Mouse (Mus musculus): ENCODE data around the gene Gopc. TPM values are rescaled to one million over a fixed set of nuclear protein-coding genes. Genes with fewer than 3 reads are reported as not detected.
A peak's percentile ranks its signal among the peaks of the same experiment; 100 is the strongest.

Gene Gopc
- 24.3 and 26.4 TPM in 2 replicates for polyA plus RNA-seq (2016; fragmentation: Nextera tagmentation; extraction: Ambion mirVana)

- Histone ChIP-seq H3K27ac (peak within 1 kb of the TSS; percentile 95), H3K4me3 (replicated peaks) (peak within 1 kb of the TSS; percentile 89), H3K27me3 (no peaks in the 10 kb centered on the region), H3K4me2 (peak within 1 kb of the TSS; percentile 89), H3K9me3 (no peaks in the 10 kb centered on the region), H3K9ac (replicated peaks) (peak within 1 kb of the TSS; percentile 92), H3K4me1 (replicated peaks) (peaks cover 17% of the 10 kb centered on the region), H3K36me3 (no peaks in the 10 kb centered on the region; the same call in 1 of the 2 replicates)
- WGBS: under 1% methylated on average over 69 of the region's 71 CpGs
- ATAC-seq (ENCODE audit: insufficient number of reproducible peaks, insufficient read depth, low FRiP score, low TSS enrichment, low read depth): peak; percentile 96
Observed at GRCm38 (mm10) chr10:52381845-52382591, at the start of gene Gopc. Gene Gopc (minus strand): TSS chr10:52382124.

- H3K27me3 ChIP-seq: no peaks in the 10 kb centered on the region
- no peak for ATAC-seq (ENCODE audit: insufficient number of reproducible peaks, insufficient read depth, low FRiP score, low TSS enrichment, low read depth)
- H3K9me3 ChIP-seq: no peaks in the 10 kb centered on the region
- H3K4me3 ChIP-seq (replicated peaks): no peak overlapping the region
- WGBS: 87% methylated on average over 1 of the region's 1 CpGs
- peaks cover 59% of the 10 kb centered on the region for H3K36me3 ChIP-seq
- no peak overlapping the region for H3K9ac ChIP-seq (replicated peaks)
- H3K4me2 ChIP-seq: no peak overlapping the region
- peaks cover 4% of the 10 kb centered on the region; the same call in 1 of the 2 replicates for H3K4me1 ChIP-seq (replicated peaks)
- H3K27ac ChIP-seq: no peak overlapping the region
Observed at GRCm38 (mm10) chr10:52430953-52431352, 49.0 kb upstream of the Gopc start.

GRCm38 (mm10) chr10:52427634-52428415 is 45.9 kb upstream of the Gopc start:
- no peak for ATAC-seq (ENCODE audit: insufficient number of reproducible peaks, insufficient read depth, low FRiP score, low TSS enrichment, low read depth)
- Histone ChIP-seq H3K27me3 (no peaks in the 10 kb centered on the region), H3K9me3 (no peaks in the 10 kb centered on the region), H3K9ac (replicated peaks) (no peak overlapping the region), H3K4me1 (replicated peaks) (peaks cover 4% of the 10 kb centered on the region; the same call in 1 of the 2 replicates), H3K4me3 (replicated peaks) (no peak overlapping the region), H3K27ac (no peak overlapping the region), H3K4me2 (no peak overlapping the region), H3K36me3 (peaks cover 30% of the 10 kb centered on the region)
- 43% methylated on average over 2 of the region's 2 CpGs for WGBS

- ATAC-seq (ENCODE audit: insufficient number of reproducible peaks, insufficient read depth, low FRiP score, low TSS enrichment, low read depth): no peak
- Histone ChIP-seq H3K27ac (no peak overlapping the region), H3K9ac (replicated peaks) (no peak overlapping the region), H3K4me3 (replicated peaks) (no peak overlapping the region), H3K4me2 (no peak overlapping the region), H3K4me1 (replicated peaks) (peaks cover 4% of the 10 kb centered on the region; the same call in 1 of the 2 replicates), H3K27me3 (no peaks in the 10 kb centered on the region), H3K36me3 (peaks cover 16% of the 10 kb centered on the region), H3K9me3 (no peaks in the 10 kb centered on the region)
- 87% methylated on average over 7 of the region's 7 CpGs for WGBS
Observed at GRCm38 (mm10) chr10:52426314-52426980, 44.5 kb upstream of the Gopc start.

GRCm38 (mm10) chr10:52423097-52423496 is 41.2 kb upstream of the Gopc start:
- H3K9ac ChIP-seq (replicated peaks): no peak overlapping the region
- no peak overlapping the region for H3K4me2 ChIP-seq
- no peaks in the 10 kb centered on the region for H3K9me3 ChIP-seq
- no peak overlapping the region for H3K4me3 ChIP-seq (replicated peaks)
- H3K27me3 ChIP-seq: no peaks in the 10 kb centered on the region
- peaks cover 15% of the 10 kb centered on the region for H3K4me1 ChIP-seq (replicated peaks)
- no peak for ATAC-seq (ENCODE audit: insufficient number of reproducible peaks, insufficient read depth, low FRiP score, low TSS enrichment, low read depth)
- no peak overlapping the region for H3K27ac ChIP-seq
- WGBS: 81% methylated on average over 2 of the region's 2 CpGs
- H3K36me3 ChIP-seq: no peaks in the 10 kb centered on the region

DNA sequence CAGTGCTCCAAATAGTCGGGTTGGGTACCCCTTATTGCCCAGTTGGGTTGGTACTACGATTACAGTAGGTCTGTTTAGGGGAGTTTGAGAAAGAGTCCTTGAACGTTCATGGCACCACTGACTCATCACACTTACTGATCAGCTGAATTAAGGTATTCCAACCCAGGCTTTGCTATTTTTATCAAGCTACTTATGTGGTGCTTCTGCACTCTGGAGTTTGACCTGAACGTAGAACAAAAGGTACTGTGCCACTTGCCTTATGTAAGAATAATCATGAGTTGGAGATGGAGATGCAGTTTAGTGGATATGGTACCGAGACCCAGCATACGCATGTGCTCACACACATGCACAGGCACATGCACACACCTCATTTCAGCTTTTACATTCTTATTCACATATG is 39.8 kb upstream of the Gopc start:
- H3K4me1 ChIP-seq (replicated peaks): peaks cover 13% of the 10 kb centered on the region
- WGBS: 94% methylated on average over 6 of the region's 6 CpGs
- no peaks in the 10 kb centered on the region for H3K36me3 ChIP-seq
- no peak overlapping the region for H3K4me2 ChIP-seq
- no peaks in the 10 kb centered on the region for H3K27me3 ChIP-seq
- H3K4me3 ChIP-seq (replicated peaks): no peak overlapping the region
- no peaks in the 10 kb centered on the region for H3K9me3 ChIP-seq
- no peak for ATAC-seq (ENCODE audit: insufficient number of reproducible peaks, insufficient read depth, low FRiP score, low TSS enrichment, low read depth)
- H3K27ac ChIP-seq: no peak overlapping the region
- no peak overlapping the region for H3K9ac ChIP-seq (replicated peaks)

- H3K27ac ChIP-seq: no peak overlapping the region
- H3K4me3 ChIP-seq (replicated peaks): no peak overlapping the region
- H3K27me3 ChIP-seq: no peaks in the 10 kb centered on the region
- 93% methylated on average over 1 of the region's 1 CpGs for WGBS
- peaks cover 16% of the 10 kb centered on the region for H3K4me1 ChIP-seq (replicated peaks)
- H3K36me3 ChIP-seq: no peaks in the 10 kb centered on the region
- H3K4me2 ChIP-seq: no peak overlapping the region
- H3K9me3 ChIP-seq: no peaks in the 10 kb centered on the region
- no peak overlapping the region for H3K9ac ChIP-seq (replicated peaks)
- ATAC-seq (ENCODE audit: insufficient number of reproducible peaks, insufficient read depth, low FRiP score, low TSS enrichment, low read depth): no peak
Observed at GRCm38 (mm10) chr10:52420526-52420925, 38.6 kb upstream of the Gopc start.

GRCm38 (mm10) chr10:52419402-52419801 is 37.5 kb upstream of the Gopc start:
- no peak for ATAC-seq (ENCODE audit: insufficient number of reproducible peaks, insufficient read depth, low FRiP score, low TSS enrichment, low read depth)
- 79% methylated on average over 4 of the region's 4 CpGs for whole genome bisulfite sequencing
- H3K36me3 ChIP-seq: no peaks in the 10 kb centered on the region
- H3K4me2 ChIP-seq: peak overlapping the region; percentile 73
- H3K4me3 ChIP-seq (replicated peaks): peak overlapping the region; percentile 97; the same call in 1 of the 2 replicates
- peaks cover 16% of the 10 kb centered on the region for H3K4me1 ChIP-seq (replicated peaks)
- H3K9ac ChIP-seq (replicated peaks): no peak overlapping the region
- H3K27ac ChIP-seq: no peak overlapping the region
- H3K27me3 ChIP-seq: no peaks in the 10 kb centered on the region
- no peaks in the 10 kb centered on the region for H3K9me3 ChIP-seq

DNA sequence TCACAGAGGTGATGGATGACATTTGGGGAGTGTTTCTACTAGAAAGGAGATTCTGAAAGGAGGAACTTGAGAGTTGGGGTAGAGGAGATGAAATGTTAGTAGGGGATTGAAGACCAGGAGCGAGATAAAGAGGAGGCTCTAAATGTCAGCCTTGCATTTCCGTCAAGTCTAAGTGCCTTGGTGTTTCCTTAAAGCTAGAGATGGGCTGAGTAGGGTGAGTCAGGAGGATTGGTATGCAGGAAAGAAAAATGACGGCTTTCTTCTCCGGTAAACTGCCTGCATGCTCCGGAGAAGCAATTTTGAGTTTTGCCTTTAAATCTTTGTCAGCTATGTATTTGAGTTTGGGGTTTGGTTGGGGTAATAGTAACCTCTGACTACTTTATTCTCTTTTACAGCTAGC is 37.0 kb upstream of the Gopc start:
- no peak overlapping the region for H3K27ac ChIP-seq
- 60% methylated on average over 5 of the region's 5 CpGs for WGBS
- H3K4me2 ChIP-seq: peak overlapping the region; percentile 73
- no peaks in the 10 kb centered on the region for H3K36me3 ChIP-seq
- no peaks in the 10 kb centered on the region for H3K27me3 ChIP-seq
- no peak for ATAC-seq (ENCODE audit: insufficient number of reproducible peaks, insufficient read depth, low FRiP score, low TSS enrichment, low read depth)
- H3K9ac ChIP-seq (replicated peaks): peak overlapping the region; percentile 93; the same call in 1 of the 2 replicates
- H3K9me3 ChIP-seq: no peaks in the 10 kb centered on the region
- peak overlapping the region; percentile 97 for H3K4me3 ChIP-seq (replicated peaks)
- peaks cover 16% of the 10 kb centered on the region for H3K4me1 ChIP-seq (replicated peaks)

DNA sequence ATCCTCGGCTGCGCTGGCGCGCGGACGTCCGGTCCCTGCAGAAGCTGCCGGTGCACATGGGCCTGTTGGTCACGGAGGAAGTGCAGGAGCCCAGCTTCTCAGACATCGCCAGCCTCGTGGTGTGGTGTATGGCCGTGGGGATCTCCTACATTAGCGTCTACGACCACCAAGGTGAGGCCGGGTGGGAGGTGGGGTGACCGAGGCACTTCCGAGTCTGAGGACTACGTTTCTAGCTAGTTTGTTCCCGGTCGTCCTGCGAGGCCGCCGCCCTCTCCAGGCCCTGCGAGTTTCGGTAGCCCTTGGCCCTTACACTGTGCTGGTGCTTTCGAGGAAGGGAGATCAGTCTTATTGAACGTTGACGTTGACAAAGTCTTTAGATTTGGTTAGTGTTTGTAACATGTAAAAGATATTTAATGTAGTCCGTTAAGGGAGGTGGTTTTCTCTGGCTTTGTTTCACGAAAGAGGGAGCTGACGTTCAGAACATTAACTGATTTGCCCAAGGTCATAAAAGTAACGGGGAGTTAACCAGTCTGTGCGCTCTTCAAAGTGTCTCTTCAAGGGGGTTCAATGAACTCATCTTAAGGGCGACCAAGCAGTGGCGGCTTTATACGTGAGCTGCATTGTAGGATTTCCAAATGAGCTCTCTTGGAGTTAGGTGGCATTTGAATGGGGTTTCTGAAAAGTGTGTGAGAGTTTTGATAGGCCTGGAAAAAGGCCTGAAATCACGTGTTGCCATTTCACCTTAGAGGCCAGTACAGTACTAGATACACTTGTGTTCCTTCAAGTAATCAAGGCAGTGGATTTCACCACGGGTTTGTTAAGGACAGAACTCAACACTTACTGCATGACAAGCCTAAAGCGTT is 36.3 kb upstream of the Gopc start:
- Histone ChIP-seq H3K9ac (replicated peaks) (peak overlapping the region; percentile 93), H3K4me1 (replicated peaks) (peaks cover 16% of the 10 kb centered on the region), H3K4me2 (peak overlapping the region; percentile 73), H3K27ac (peak overlapping the region; percentile 94), H3K36me3 (no peaks in the 10 kb centered on the region), H3K4me3 (replicated peaks) (peak overlapping the region; percentile 97), H3K27me3 (no peaks in the 10 kb centered on the region), H3K9me3 (no peaks in the 10 kb centered on the region)
- ATAC-seq (ENCODE audit: insufficient number of reproducible peaks, insufficient read depth, low FRiP score, low TSS enrichment, low read depth): peak; percentile 38
- 2% methylated on average over 39 of the region's 39 CpGs for WGBS

All from limb, embryonic 12.5 days (tissue).